Mouse (Mus musculus) limb, embryonic 14.5 days (tissue): ENCODE results near the gene C1ql4. TPM values are rescaled to one million over a fixed set of nuclear protein-coding genes. Genes with fewer than 3 reads are reported as not detected.

Experiments
- ATAC-seq: fragments of 200-750 bp; cut with Nextera tagmentation; 2 replicates; pipeline ENCODE4 v1.8.0; 2017; ENCODE audit warnings: low read depth, moderate number of reproducible peaks, moderate TSS enrichment; ENCODE audit not compliant: low FRiP score
- DNase-seq: peaks from one replicate; pipeline ENCODE4 v3.0.0-alpha.2; 2015; ENCODE audit warnings: low spot score
- H3K27ac ChIP-seq: fragments of 300-500 bp; sonication (generic); replicated peaks from 2 replicates; pipeline ENCODE4 v1.5.1; 2014; ENCODE audit warnings: low read depth, mild to moderate bottlenecking, low read length, moderate library complexity, mixed read lengths
- H3K27me3 ChIP-seq: fragments of 300-500 bp; sonication (generic); 2 replicates; pipeline ENCODE4 v1.6.1; 2014; ENCODE audit warnings: low read length, mixed read lengths; ENCODE audit not compliant: control insufficient read depth, insufficient read depth
- H3K36me3 ChIP-seq: fragments of 300-500 bp; sonication (generic); 2 replicates; pipeline ENCODE4 v1.6.1; 2014; ENCODE audit warnings: mild to moderate bottlenecking, low read length, moderate library complexity, mixed read lengths; ENCODE audit not compliant: control insufficient read depth, insufficient read depth
- H3K4me1 ChIP-seq: fragments of 300-500 bp; sonication (generic); 2 replicates; pipeline ENCODE4 v1.6.1; 2014; ENCODE audit warnings: antibody characterized with exemption, low read length, mixed read lengths; ENCODE audit not compliant: control insufficient read depth, insufficient read depth
- H3K4me2 ChIP-seq: fragments of 300-500 bp; sonication (generic); replicated peaks from 2 replicates; pipeline ENCODE4 v1.6.1; 2014; ENCODE audit warnings: low read depth, mild to moderate bottlenecking, low read length, moderate library complexity; ENCODE audit not compliant: severe bottlenecking
- H3K4me3 ChIP-seq: fragments of 300-500 bp; sonication (generic); replicated peaks from 2 replicates; pipeline ENCODE4 v1.5.1; 2014; ENCODE audit warnings: low read length
- H3K9ac ChIP-seq: fragments of 300-500 bp; sonication (generic); 2 replicates; pipeline ENCODE4 v1.6.1; 2014; ENCODE audit warnings: mild to moderate bottlenecking, low read depth, low read length, moderate library complexity; ENCODE audit not compliant: severe bottlenecking
- H3K9me3 ChIP-seq: fragments of 300-500 bp; sonication (generic); 2 replicates; pipeline ENCODE4 v1.6.1; 2016; ENCODE audit warnings: low read length; ENCODE audit not compliant: control insufficient read depth
- POLR2A ChIP-seq: fragments of 200-500 bp; IDR thresholded peaks from 2 replicates; pipeline ENCODE4 v1.8.0; 2012; ENCODE audit warnings: inconsistent platforms, mild to moderate bottlenecking, moderate library complexity, borderline replicate concordance; ENCODE audit not compliant: insufficient read depth, insufficient read length; ENCODE audit errors: extremely low read depth
- WGBS: fragments of 180-500 bp; shearing (Covaris S2); extraction: QIAGEN DNeasy Blood & Tissue Kit; methylation state at CpG from one replicate; pipeline ENCODE4 v1.1.7; 2014; 5-methylcytosine and 5-hydroxymethylcytosine counted together
- polyA plus RNA-seq, 2 experiments: library from polyadenylated mRNA; depleted of rRNA in 1 of 2; stranded (reverse) in 1 of 2; unstranded in 1 of 2; fragments of >200 nt; fragmentation: Nextera tagmentation in 1 of 2; extraction: Ambion mirVana in 1 of 2; gene quantifications; 2 replicates each; pipeline versions ENCODE4 v1.2.1 to v1.2.3; 2012 to 2014

Gene C1ql4
- polyA plus RNA-seq (2012; rRNA removed) (0.13 TPM in 1 of 2 replicates, not detected in the other), polyA plus RNA-seq (2014; fragmentation: Nextera tagmentation; extraction: Ambion mirVana) (not detected in 2 replicates)

- Histone ChIP-seq H3K4me3 (peak within 1 kb of the TSS; percentile 29), H3K9ac (peak within 1 kb of the TSS; percentile 21; the same call in 1 of the 2 replicates), H3K9me3 (no peaks in the 10 kb centered on the region), H3K27ac (no peak within 1 kb of the TSS), H3K36me3 (peaks cover 9% of the 10 kb centered on the region), H3K27me3 (peaks cover 86% of the 10 kb centered on the region), H3K4me1 (peaks cover 3% of the 10 kb centered on the region; the same call in 1 of the 2 replicates), H3K4me2 (peak within 1 kb of the TSS; percentile 46)
- TF ChIP-seq POLR2A, result no peak
- ATAC-seq (no peak), DNase-seq (no peak)
- 8% methylated on average over 50 of the region's 60 CpGs for WGBS
These were observed at the start of gene C1ql4 for GRCm38 (mm10) chr15:99087253-99088075. TSS of gene C1ql4 (minus strand) at chr15:99087817.

GRCm38 (mm10) chr15:99129956-99130910 is 42.6 kb upstream of the C1ql4 start:
- DNase-seq, result peak; percentile 28
- no peak overlapping the region for H3K27ac ChIP-seq

GRCm38 (mm10) chr15:99129441-99129840 is 41.8 kb upstream of the C1ql4 start:
- Histone ChIP-seq H3K4me2 (peak overlapping the region; percentile 2; the same call in 1 of the 2 replicates), H3K9me3 (no peaks in the 10 kb centered on the region), H3K27me3 (no peaks in the 10 kb centered on the region), H3K4me3 (no peak overlapping the region), H3K27ac (no peak overlapping the region), H3K9ac (0 out of 2 replicates have a peak overlapping the region, but pooled peaks have one; percentile 21), H3K36me3 (peaks cover 4% of the 10 kb centered on the region; the same call in 1 of the 2 replicates), H3K4me1 (peaks cover 26% of the 10 kb centered on the region)
- WGBS, result 49% methylated on average over 11 of the region's 11 CpGs
- DNase-seq, result no peak
- no peak for ATAC-seq
- no peak for TF ChIP-seq POLR2A

More at GRCm38 (mm10) chr15:99129956-99130910, 42.6 kb upstream of the C1ql4 start:
- no peaks in the 10 kb centered on the region for H3K27me3 ChIP-seq
- no peaks in the 10 kb centered on the region for H3K9me3 ChIP-seq
- H3K4me3 ChIP-seq, result no peak overlapping the region
- peaks cover 4% of the 10 kb centered on the region; the same call in 1 of the 2 replicates for H3K36me3 ChIP-seq
- peak; percentile 42; the same call in 1 of the 2 replicates for ATAC-seq
- H3K4me2 ChIP-seq, result no peak overlapping the region; the same call in 1 of the 2 replicates
- TF ChIP-seq POLR2A, result no peak
- 0 out of 2 replicates have a peak overlapping the region, but pooled peaks have one; percentile 21 for H3K9ac ChIP-seq
- 56% methylated on average over 22 of the region's 22 CpGs for WGBS
- H3K4me1 ChIP-seq, result peaks cover 26% of the 10 kb centered on the region

GRCm38 (mm10) chr15:99127851-99128522 is 40.4 kb upstream of the C1ql4 start:
- no peak for ATAC-seq

More at GRCm38 (mm10) chr15:99127851-99128522, 40.4 kb upstream of the C1ql4 start:
- H3K9ac ChIP-seq, result peak overlapping the region; percentile 92
- no peak for DNase-seq
- no peaks in the 10 kb centered on the region for H3K27me3 ChIP-seq
- H3K4me3 ChIP-seq, result peak overlapping the region; percentile 80
- no peak overlapping the region for H3K27ac ChIP-seq
- H3K36me3 ChIP-seq, result peaks cover 4% of the 10 kb centered on the region; the same call in 1 of the 2 replicates
- 66% methylated on average over 6 of the region's 6 CpGs for WGBS
- peaks cover 25% of the 10 kb centered on the region for H3K4me1 ChIP-seq
- no peaks in the 10 kb centered on the region for H3K9me3 ChIP-seq
- H3K4me2 ChIP-seq, result peak overlapping the region; percentile 50
- TF ChIP-seq POLR2A, result no peak
